In the genomic region with DNA sequence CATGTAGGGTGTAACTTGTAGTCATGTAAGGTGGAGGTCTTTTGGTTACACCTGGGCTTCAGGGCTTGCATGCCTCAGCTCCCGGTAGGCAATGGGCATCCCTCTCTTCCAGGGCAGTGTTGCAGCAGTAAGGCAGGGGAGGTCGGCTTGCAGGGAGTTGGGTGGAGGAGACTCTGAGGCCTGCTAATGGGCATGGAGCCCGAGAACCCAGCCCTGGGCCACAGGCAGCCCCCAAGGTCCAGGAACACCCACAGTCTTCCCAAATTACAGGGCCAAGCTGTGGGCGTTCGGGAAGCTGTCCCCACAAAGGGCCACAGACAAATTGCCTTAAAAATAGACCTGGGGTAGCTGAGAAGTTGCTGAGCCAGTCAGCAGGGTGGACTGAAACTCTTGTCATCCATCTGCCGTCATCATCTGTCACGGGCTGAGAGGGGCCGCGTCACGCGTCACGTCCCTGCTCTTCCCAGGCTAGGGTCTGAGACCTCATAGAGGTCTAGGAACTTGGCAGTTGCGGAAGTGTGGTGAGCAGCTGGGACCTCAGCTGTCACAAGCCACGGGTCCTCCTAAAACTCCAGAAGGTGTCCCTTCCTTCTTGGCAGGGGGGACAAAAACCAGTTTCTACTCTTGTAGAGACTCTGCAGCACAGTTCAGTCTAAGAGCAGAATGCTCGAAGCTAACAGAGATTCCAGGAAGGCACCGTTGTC, we compare ENCODE assay signal across 25 mouse cellular contexts. TPM values are rescaled to one million over a fixed set of nuclear protein-coding genes. Genes with fewer than 3 reads are reported as not detected.
"Had no signal": no experiment of that assay in that cellular context is flagged by ENCODE, and none has a peak within 500 bp of the region (broad histone marks: within the 10 kb centered on the region; RNA-seq: fewer than 3 reads in every experiment).

No protein-coding gene starts in this region.

- H3K4me2 ChIP-seq: limb, embryonic 12.5 days; limb, embryonic 15.5 days; liver, embryonic 11.5 days; lung, embryonic 15.5 days; midbrain, embryonic 12.5 days; neural tube, embryonic 13.5 days; stomach, embryonic 15.5 days had no signal

- H3K27ac ChIP-seq: kidney, postnatal 0 days; layer of hippocampus, adult 2 months; left cerebral cortex, adult 2 months; limb, embryonic 12.5 days; limb, embryonic 15.5 days; liver, embryonic 14.5 days; lung, embryonic 15.5 days; midbrain, embryonic 12.5 days; neural tube, embryonic 13.5 days; stomach, embryonic 15.5 days had no signal

- DNase-seq: kidney, adult 2 months; kidney, postnatal 25 days; layer of hippocampus, adult 9-11 months; liver, postnatal 0 days; lung, postnatal 10 days; lung, postnatal 4 days; retina, postnatal 1 day; right cerebral cortex, postnatal 25 days; spleen, adult 18-20 months; thymus, postnatal 25 days had no signal

- H3K4me1 ChIP-seq: limb, embryonic 12.5 days; limb, embryonic 15.5 days; lung, embryonic 15.5 days; midbrain, embryonic 12.5 days had no signal

- H3K9me3 ChIP-seq: limb, embryonic 12.5 days; limb, embryonic 15.5 days; lung, embryonic 15.5 days; midbrain, embryonic 12.5 days; neural tube, embryonic 13.5 days; stomach, embryonic 15.5 days had no signal

- H3K9ac ChIP-seq: limb, embryonic 12.5 days; limb, embryonic 15.5 days; liver, embryonic 14.5 days; liver, postnatal 0 days; lung, embryonic 15.5 days; midbrain, embryonic 12.5 days; neural tube, embryonic 13.5 days; stomach, embryonic 15.5 days had no signal

- H3K27me3 ChIP-seq: lung, embryonic 15.5 days; midbrain, embryonic 12.5 days; neural tube, embryonic 13.5 days; stomach, embryonic 15.5 days had no signal

- H3K4me3 ChIP-seq: layer of hippocampus, adult 2 months; left cerebral cortex, adult 2 months; limb, embryonic 12.5 days; limb, embryonic 15.5 days; lung, embryonic 15.5 days; midbrain, embryonic 12.5 days; neural tube, embryonic 13.5 days; stomach, embryonic 15.5 days had no signal

- ATAC-seq: liver, postnatal 0 days had no signal

- H3K36me3 ChIP-seq: limb, embryonic 12.5 days; midbrain, embryonic 12.5 days; neural tube, embryonic 13.5 days had no signal

RNA-seq across cellular contexts. Expression of a gene that starts 52.6 kb away (rescaled TPM):
- total RNA-seq: layer of hippocampus, adult 2 months; layer of hippocampus, postnatal 25 days; left cerebral cortex, adult 2 months; left cerebral cortex, postnatal 10 days; left cerebral cortex, postnatal 36 days had no signal
- polyA plus RNA-seq: kidney, adult 2 months; large intestine, adult 2 months had no signal
